Mouse (Mus musculus) B cell, adult 62 days (primary cell): ENCODE measurements around the gene Trp53bp2. TPM values are rescaled to one million over a fixed set of nuclear protein-coding genes. Genes with fewer than 3 reads are reported as not detected.

Experiments used
- total RNA-seq: library from RNA; stranded (reverse); gene quantifications from 4 replicates; pipeline ENCODE4 v1.2.4, GENCODE M21; 2023

Trp53bp2 gene
- 22.7 to 32.2 TPM (median 25.9 TPM) in 4 replicates for total RNA-seq

DNA sequence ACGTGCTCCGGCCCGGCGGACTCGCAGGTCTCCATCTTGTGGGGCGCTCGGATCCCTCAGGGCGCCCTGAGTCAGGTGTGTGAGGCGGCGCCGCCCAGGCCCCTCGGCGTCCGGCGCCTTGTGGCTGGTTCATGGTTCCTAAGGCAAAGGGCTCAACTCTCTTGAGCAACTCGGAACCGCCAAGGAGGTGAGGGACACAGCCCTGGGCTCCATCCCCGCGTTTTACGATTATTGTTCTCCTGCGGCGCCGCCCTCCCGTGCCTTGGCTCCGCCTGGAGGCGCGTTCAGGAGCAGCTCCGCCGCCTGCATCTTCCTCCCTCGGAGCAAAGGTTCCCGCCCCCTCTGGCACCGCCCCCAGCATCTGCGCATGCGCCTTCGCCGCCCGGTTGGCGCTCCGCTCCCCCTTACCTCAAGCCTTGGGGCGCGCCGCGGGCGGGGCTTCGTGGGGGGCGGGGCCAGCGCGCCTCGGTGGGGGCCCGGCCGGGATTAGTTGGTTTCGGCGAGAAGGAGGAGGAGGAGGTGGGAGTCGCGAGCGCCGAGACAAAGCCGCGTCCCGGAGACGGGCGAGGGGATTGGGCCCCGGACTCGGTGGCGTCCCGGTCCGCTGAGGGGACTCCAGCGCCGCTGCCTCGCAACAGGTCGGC, at the start of gene Trp53bp2:
Gene Trp53bp2 (plus strand): TSS at position 489 of the 644 bp plus-strand sequence.

Other genes with a start within 250 kb of the Trp53bp2 start
- gene Vmn1r1, start 244.7 kb upstream of the Trp53bp2 start, total RNA-seq, result not detected in 4 replicates
- gene Degs1, start 126.4 kb upstream of the Trp53bp2 start, total RNA-seq, result 58.4 to 66.5 TPM (median 63.5 TPM) in 4 replicates
- 23.7 to 29.7 TPM (median 26.1 TPM) in 4 replicates for gene Fbxo28, start 67.5 kb upstream of the Trp53bp2 start, total RNA-seq
- 25.8 to 27.6 TPM (median 26.7 TPM) in 4 replicates for gene Capn2, start 108.4 kb downstream of the Trp53bp2 start, total RNA-seq
- not detected in 4 replicates for gene Capn8, start 155.8 kb downstream of the Trp53bp2 start, total RNA-seq